Mouse (Mus musculus) neutrophil, adult 5-6 weeks (primary cell): ENCODE measurements around the gene Fgfr2. TPM values are rescaled to one million over a fixed set of nuclear protein-coding genes. Genes with fewer than 3 reads are reported as not detected.
A peak's percentile ranks its signal among the peaks of the same experiment; 100 is the strongest.

ENCODE experiments used
- ATAC-seq: fragments of 151-379, 151-347 bp; 2 replicates; pipeline ENCODE4 v1.8.0; 2017; ENCODE audit warnings: mild to moderate bottlenecking, moderate TSS enrichment; ENCODE audit not compliant: insufficient number of reproducible peaks, poor library complexity, low FRiP score, severe bottlenecking; ENCODE audit errors: extremely low read depth
- total RNA-seq: library from RNA; stranded (forward); fragments of 200-1000 nt; gene quantifications from 2 replicates; pipeline ENCODE4 v1.2.3, GENCODE M21; 2017

Fgfr2 gene
- total RNA-seq, 1 experiment from 2014 or later, result not detected

GRCm38 (mm10) chr7:130773171-130773830, 2349.8 kb downstream of the Fgfr2 start:
- 0 out of 2 replicates have a peak, but pooled peaks have one; percentile 45 for ATAC-seq

GRCm38 (mm10) chr7:130770707-130771106, 2352.4 kb downstream of the Fgfr2 start:
- peak; percentile 58; the same call in 1 of the 2 replicates for ATAC-seq

- ATAC-seq, result no peak
Measured at GRCm38 (mm10) chr7:130768151-130768550, 2355.0 kb downstream of the Fgfr2 start.

GRCm38 (mm10) chr7:130766411-130767170, 2356.6 kb downstream of the Fgfr2 start:
- ATAC-seq, result no peak

GRCm38 (mm10) chr7:130764160-130764559, 2359.0 kb downstream of the Fgfr2 start:
- ATAC-seq, result no peak

- peak; percentile 38; the same call in 1 of the 2 replicates for ATAC-seq
Measured at GRCm38 (mm10) chr7:130762071-130762897, 2360.9 kb downstream of the Fgfr2 start.

- ATAC-seq, result no peak
Measured at GRCm38 (mm10) chr7:130757326-130757865, 2365.8 kb downstream of the Fgfr2 start.

GRCm38 (mm10) chr7:130756343-130756835, 2366.8 kb downstream of the Fgfr2 start:
- no peak for ATAC-seq

- no peak for ATAC-seq
Measured at GRCm38 (mm10) chr7:130754790-130755189, 2368.4 kb downstream of the Fgfr2 start.

- no peak for ATAC-seq
Measured at GRCm38 (mm10) chr7:130751678-130752077, 2371.5 kb downstream of the Fgfr2 start.

GRCm38 (mm10) chr7:130750752-130751490, 2372.2 kb downstream of the Fgfr2 start:
- ATAC-seq, result no peak

GRCm38 (mm10) chr7:130749165-130749564, 2374.0 kb downstream of the Fgfr2 start:
- ATAC-seq, result no peak

GRCm38 (mm10) chr7:130743239-130744025, 2379.7 kb downstream of the Fgfr2 start:
- no peak for ATAC-seq

GRCm38 (mm10) chr7:130741099-130741498, 2382.1 kb downstream of the Fgfr2 start:
- no peak for ATAC-seq

- ATAC-seq, result no peak
Measured at GRCm38 (mm10) chr7:130734195-130734787, 2388.9 kb downstream of the Fgfr2 start.

- ATAC-seq, result no peak
Measured at GRCm38 (mm10) chr7:130733423-130733822, 2389.7 kb downstream of the Fgfr2 start.

- ATAC-seq, result no peak
Measured at GRCm38 (mm10) chr7:130732908-130733307, 2390.2 kb downstream of the Fgfr2 start.
